Mouse (Mus musculus) T-helper 1 cell (primary cell): ENCODE measurements at regions not wholly inside any gene's neighbourhood (a gene's known extent, or its start where the extent isn't known, plus 50 kb on each side); places are given as distances from the start of the nearest gene placed in this dataset.

Experiments
- in situ Hi-C: fragments of 300-600 bp; cut with MboI, MseI; formaldehyde crosslinking; loops from one replicate; pipeline ENCODE4 v1.15.1; 2025; ENCODE audit warnings: high pct_unique_total_duplicates

DNA sequence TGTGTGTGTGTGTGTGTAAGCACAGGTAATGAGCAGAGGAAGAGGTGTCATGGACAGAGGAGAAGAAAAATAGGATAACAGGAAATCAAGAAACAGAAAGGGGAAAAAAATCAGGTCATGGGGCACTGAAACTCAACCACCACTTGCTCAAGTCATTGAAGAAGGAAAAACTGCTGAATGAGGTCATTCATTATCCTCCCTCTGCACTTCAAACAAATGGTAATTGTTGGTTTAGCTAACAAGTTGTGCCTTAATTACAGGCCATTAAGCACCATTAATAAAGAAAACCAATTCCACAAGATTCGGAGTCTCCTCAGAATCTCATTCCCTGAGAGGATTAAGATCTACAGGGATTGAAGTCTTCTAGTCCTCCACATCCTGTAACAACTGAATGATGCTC lies 266.5 kb upstream of the Trib2 start:
- in situ Hi-C loops = no loop called here

DNA sequence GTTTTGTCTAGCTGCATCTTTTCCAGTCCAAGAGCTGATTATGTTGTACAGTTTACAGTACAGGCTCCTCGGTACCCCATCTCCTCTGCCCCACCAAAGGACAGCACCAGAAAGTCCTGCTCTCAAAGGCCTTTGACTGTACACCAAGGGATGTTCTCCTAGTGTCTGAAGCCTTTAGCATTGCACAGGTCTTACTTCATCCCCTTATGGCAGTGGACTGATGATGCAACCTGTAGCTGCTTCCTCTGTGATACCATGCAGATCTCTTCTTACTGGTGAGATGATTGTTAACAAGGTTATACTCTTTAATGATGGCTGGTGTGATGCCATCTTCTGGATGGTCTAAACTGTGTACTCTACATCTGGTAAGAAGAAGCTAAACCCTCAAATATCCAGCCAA lies 260.5 kb upstream of the Trib2 start:
- in situ Hi-C loops = no loop called here

DNA sequence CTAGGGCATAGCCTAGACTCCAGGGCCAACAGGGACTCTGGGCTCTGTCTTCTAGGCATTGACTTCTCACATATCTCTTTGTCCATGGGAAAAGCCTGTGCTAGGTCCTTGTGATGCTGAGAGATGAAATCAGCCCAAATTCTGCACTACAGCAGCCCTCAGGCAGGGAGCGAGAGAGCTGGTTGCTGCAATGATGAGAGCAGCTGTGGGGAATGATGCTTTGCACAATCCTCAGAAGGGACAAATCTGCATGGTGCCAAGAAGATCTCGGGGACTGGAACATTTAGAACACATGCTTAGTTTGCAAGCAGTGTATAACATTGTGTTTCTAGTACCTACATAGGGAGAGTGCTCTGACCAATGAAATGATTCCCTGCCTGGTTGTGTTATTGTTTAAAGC lies 259.2 kb upstream of the Trib2 start:
- in situ Hi-C loops = no loop called here

DNA sequence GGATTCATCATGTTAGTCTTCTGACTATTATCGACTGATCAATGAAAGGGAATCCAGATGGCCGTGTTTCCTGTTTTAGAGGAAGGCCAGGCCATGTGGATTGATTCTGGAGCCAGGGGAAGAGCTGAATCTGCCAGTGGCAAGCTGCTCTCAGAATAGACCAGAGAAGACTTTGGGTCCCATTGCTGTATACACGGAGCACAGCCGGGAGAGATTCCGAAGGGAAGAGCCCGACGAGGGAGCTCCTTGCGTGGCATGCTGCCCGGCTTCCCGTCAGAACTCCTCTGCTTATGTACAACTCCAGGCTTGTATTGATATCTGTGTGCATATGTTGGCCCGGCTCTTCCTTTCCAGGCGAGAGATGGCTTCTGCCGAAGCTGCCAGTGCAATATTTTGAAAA lies 252.2 kb upstream of the Trib2 start:
- in situ Hi-C loops = no loop called here

DNA sequence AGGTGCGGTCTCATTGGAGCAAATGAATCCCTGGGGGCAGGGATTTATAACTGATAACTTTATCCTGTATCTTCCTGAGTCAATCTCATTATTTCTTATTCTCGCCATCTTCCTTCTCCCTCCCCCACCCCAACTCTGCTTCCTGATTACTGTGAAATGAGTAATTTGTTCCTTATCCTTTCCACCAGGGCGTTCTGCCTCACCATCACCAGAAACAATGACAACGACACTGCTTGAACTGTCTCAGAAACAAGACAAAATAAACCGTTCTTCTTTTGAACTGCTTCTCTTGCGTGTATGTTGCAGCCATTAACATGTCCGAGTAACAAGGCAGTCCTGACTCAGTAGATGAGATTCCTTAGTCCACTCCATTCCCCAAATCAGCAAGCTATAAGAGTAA lies 246.0 kb upstream of the Trib2 start:
- in situ Hi-C loops = no loop called here

DNA sequence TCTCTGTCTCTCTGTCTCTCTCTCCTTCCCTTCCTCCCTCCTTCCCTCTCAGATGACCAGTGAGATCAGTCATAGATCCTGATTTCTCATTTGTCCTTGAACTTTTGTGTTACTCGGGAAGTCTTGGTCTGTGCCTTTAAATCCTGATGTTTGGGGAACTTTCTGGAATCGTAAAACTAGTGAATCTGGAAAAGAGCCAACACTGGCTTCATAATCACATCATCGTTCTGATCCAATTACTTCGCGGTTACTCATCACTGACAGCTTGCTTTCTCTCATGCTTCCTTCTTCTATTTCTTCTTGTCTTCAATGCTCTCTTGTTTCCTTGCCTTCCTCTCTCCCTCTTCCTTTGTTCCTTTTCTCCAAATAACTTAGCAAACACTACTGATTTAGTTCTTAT lies 243.7 kb upstream of the Trib2 start:
- in situ Hi-C loops = no loop called here

DNA sequence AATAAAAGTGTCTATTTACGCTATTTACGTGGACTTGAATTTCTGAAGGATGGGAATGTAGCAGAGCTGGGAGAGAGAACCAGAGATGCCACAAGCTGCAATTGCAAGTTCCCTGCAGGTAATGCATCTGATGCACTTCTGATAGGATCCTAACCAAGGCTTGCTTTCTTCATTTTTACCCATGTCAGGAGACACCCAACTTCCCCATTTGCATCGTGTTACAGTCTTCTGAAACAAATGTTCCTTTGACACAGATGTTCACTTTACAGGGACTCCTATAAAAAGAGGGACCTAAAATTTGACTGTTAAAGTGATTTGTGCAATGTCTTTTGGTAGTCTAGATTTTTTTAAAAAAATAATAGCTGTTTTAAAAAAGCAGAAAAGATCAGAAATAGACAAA lies 241.5 kb upstream of the Trib2 start:
- in situ Hi-C loops = no loop called here

DNA sequence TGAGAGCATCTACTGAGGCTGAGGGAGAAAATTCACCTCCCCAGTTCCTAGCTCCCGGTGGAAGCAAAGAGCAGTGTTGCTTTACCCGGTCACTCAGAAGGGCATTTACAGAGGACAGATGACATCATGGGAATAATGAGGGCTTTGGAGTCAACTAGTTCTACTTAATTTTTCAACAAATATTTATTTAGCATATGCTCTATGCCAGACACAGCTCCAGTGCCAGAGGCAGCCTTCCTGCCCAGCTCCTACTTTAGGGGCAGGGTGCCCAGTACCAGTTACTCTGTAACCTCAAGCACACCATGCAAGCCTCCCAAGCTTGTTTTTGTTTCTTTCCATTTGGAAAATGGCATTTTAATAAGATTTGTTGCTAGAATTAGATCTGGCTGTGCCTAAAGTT lies 240.1 kb upstream of the Trib2 start:
- in situ Hi-C loops = no loop called here

DNA sequence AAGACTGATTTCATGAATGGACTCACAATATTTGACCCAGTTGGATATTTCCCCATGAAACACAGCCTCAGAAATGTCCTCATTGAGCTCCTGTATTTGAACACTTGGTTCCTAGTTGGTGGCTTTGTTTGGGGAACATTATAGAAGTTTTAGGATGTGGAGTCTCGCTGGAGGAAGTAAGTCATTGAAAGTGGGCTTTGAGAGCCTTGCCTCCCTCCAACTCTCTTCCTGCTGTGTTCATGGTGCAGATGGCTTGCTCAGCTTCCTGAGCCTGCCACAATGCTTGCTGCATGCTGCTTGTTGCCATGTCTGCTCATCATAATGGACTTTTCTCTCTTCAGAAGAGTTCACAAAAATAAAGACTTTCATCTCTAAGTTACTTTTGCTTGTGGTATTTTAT lies 239.5 kb upstream of the Trib2 start:
- in situ Hi-C loops = no loop called here

DNA sequence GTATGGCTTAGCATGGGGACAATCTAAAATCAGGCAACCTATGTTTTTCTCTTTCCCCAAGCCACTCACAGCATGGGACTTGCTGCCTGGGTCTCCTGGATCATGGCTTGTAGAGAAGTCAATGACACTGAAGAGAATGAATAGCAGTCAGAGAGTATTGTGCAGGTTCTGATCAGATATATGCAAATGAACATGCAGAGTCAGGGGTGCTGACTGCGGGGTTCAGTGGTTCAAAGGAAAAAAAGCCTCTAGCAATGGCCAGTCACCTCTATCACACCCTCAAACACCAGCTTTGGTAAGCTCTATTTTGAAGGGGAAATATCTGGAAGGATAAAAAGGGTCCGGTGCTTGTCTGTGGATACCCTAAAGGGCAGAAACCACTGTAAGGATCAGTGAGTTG lies 237.9 kb upstream of the Trib2 start:
- in situ Hi-C loops = no loop called here

DNA sequence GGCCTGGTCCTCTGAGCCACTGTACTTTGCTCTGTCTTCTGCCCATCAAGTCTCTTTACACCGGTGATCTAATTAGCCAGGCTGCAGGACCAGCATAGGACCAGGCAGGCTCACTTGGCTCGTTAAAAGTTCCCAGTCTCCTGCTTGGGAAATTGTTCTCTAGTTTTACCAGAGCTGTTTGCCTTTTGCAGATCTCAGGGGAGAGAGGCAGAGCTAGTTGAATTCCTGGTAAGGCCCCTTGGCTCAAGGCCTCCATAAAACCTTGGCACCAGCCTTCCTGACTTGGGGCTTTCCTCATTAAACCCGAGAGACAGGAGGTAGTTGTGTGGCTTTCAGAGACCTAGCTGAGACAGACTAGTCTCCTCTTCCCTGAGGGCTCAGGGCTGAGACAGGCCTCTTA lies 237.0 kb upstream of the Trib2 start:
- in situ Hi-C loops = no loop called here

DNA sequence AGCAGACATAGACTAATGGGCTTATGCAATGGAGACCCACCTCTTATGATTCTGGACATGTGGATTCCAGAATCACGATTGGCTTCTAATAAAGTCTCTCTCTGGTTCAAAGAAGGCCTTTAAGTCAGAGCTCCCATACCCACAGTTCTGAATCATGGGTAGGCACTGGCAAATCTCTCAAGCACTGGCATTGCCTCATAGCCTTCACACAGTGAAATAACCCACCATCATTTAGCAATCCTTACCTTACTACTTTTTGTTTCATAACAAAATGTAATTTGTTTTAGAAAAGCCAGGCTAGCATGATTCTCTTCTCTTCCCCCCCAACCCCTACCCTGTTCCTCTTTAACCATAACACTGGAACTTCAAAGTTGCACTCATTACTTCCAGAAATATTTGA lies 236.3 kb upstream of the Trib2 start:
- in situ Hi-C loops = no loop called here

DNA sequence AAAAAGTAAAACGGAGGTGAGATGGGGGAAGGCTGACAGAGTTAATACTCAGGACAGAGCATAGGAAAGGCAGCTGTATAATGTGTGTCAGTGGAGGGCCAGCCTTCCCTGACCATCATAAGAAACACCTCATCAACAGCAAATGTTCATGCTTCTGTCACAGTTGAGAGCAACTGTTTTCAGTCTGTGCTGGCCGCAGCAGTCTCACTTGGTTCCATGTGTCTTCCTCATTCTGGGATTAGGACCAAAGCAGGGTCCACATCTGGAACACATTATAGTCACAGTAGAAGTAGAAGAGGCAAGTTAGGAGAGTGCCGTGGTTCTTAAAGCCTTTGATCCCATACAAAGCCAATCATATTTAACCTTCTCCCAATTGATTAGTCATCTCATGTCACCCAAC lies 235.6 kb upstream of the Trib2 start:
- in situ Hi-C loops = no loop called here

DNA sequence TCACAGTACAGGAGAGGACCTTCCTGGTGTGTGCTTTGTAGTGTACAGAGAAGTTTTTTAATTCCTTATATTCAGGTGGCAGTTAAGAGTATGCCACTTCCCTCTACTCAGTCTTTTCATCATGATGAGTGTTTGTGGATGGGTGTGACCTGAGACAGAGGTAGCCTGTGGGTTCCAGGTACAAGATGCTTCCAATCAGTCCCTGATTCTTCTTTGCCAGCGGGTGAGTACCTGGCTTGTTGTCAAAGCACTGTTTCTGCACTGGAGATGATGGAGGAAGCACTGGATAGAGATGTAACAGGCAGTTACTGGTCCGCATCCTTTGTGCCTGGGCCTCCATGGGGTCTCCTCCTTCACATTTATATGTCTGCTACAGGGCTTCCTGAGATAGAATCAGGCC lies 234.7 kb upstream of the Trib2 start:
- in situ Hi-C loops = no loop called here

DNA sequence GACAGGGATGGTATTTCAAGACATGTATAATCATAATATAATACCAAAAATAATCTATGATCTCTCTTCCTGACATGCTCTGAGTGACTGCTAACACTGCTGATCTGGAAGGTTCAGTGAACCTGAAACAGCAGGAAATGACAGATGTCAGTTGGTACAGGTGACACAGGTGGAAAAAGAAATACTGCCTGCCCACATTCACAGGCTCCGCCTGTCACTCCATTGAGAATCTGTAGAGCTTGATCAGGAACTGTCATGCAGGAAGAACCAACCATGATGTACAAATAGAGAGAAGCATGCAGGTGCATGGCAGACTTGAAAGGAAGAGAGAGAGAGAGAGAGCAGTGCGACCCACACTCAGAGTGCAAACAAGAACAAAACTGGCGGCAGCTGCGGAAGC lies 232.8 kb upstream of the Trib2 start:
- in situ Hi-C loops = no loop called here

DNA sequence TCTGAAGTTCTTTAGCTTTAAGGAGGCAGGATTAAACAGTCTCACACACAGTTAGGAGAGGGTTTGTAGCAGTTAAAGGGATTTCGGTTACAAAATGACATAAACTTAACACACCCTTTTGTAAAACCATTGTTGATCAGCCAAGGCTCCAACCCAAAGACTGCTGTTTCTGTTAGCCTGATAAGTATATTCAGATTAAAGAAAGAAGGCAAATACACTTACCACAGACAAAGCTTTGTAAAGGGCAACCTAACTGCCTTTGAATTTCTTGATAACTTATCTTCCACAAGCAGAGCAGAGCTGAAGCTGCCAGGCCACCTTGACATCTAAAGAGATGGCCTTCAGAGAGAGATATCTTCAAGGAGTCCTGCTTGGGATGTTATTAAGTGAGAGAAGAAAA lies 229.9 kb upstream of the Trib2 start:
- in situ Hi-C loops = no loop called here

DNA sequence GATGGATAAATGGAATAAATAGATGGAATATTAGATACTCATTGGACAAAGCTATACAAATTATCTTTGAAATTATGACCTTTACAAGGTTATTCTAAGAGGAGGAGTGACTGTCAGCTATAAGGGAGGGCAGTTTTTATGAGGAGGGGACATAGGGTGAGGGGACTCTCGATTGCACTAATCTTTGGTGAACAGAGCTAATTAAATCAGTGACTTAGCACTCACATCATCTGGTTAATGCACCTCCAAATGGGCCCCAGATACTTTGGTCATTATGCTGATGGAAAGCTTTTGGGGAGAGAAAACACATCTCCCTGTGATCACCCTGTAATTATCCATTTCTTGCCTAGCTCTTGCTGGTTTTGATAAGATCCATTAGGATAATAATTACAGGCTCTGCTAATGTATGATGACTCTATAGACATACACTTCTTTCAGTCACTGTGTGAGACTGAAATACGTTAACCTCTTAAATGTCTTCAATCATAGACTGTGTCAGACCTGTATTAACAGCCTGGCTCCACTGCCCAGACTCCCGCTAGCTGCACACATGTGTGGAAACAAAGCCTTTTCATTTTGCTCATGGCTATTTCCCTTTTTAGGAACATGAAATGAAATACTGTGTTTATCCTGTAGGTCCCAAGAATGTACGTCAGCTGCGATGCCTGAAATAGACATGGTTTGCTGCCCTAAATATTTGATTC lies 229.2 kb upstream of the Trib2 start:
- in situ Hi-C loops = no loop called here

DNA sequence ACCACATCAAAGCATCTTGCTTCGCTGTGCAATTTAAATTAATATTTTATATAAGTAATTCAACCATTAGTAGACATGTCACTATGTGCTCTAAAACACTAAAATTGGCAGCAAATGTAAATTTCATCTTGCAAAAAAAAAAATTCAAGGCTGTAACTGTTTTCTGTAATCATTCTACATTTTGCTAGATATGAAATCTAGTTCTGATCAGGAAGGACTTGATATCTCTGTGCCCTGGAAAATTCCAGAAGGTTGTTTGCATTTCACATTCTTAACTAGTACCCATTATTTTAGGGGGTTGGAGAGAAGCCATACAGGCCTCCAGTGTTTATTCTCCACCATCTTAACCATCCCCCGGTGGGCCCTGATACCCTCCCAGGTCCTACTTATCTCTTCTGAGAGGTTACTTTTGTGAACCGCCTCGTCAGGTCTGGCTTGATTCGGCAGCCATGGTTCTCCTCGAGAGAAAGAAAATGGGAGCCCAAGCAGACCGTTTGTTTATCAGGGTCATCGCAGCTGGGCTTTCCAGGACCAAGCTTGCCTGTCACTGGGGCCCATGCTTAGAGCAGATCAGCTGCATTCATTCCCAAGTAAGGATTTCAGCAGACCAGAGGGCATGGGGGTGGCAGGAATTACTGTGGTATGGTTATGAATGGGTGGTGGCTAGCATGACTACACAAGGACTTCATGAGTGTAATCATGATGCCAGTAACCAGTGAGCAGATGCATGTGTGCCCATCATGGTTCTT lies 226.9 kb upstream of the Trib2 start:
- in situ Hi-C loops = no loop called here

DNA sequence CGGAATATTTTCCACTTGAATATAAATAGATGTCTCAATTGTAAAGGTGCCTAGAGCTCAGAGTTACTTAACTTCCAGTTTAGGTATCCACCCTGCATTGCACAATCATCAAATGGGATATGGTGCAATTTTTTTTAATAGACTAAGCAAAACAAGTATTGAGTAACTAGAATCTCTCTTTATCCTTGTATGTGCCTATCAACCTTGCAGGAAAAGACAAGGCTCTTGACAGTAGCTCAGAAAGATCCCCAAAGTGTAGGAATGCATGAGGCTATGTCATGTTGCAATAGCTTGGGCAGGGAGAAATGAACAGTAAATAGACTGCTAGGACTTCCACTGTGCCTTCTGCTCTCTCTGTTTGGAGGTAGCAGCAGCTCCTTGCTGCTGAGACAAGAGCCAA lies 225.6 kb upstream of the Trib2 start:
- in situ Hi-C loops = no loop called here

DNA sequence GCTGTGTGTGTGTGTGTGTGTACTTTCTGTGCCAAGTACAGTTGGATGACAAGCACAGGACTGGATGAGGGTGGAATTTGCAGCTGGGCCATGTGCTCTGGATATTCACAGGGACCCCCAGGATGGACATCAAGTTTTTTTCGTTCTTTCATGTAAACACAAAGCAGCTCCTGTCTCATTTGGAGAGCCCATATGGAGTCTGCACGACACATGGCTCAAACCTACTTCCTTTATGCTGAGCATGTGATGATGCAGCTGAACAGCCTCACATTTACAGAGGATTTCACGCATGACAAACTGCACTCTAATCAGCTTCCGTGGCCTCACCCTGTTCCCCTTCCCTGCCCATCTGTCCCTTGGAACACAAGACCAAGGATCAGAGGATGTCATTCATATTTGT lies 224.4 kb upstream of the Trib2 start:
- in situ Hi-C loops = no loop called here

DNA sequence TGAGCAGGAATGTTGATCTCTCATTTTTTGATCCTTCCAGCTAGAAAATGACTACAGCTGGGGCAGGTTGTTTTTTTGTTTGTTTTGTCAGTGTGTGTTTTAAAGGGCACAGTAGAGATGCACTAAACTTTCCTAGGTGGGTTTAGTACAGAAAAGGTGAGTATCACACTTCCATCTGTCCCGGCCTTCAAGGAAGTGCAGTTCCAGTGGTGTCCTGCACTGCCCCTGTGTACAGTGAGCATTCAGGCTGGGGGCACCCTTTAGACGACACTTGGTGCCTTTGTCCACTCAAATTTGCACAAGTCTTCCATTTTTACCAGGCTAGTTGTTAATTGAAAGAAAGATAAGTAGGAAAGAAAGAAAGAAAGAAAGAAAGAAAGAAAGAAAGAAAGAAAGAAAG lies 218.8 kb upstream of the Trib2 start:
- in situ Hi-C loops = no loop called here

DNA sequence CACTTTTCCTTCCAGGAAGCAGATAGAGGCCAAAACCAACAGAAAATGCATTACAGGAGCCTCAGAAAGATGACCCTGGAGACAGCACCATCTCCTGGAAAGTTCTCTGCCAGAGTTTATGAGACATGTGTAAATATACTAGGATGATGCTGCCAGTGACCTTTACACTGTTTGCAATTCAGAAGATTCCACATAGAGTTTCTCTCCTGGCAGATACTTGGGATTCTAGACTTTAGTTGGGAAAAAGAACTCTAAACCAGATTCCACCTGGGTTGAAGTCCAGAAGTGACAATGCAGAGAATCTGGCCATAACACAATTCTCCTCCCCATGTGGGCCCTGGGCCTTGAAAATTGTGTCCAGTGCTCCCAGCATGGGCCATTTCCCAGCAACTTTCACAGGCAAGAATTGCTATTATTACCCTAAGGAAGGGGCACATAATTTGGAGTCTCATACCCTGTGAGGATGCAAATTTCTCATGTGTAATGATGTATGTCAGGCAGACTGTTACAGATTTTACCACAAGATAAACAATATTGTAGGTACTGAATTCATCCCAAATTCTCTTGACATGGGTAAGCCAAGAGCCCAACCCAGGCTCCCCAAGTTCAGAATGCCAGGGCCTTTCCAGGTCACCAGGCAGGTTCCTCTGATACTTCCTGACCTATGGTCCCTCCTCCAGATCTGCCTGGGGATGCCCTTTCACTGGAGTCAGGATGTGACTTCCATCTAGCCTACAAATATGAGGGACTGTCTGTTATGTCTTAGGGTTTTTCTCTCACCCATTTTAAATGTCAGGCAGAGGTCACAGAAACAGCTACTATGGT lies 218.2 kb upstream of the Trib2 start:
- in situ Hi-C loops = no loop called here

DNA sequence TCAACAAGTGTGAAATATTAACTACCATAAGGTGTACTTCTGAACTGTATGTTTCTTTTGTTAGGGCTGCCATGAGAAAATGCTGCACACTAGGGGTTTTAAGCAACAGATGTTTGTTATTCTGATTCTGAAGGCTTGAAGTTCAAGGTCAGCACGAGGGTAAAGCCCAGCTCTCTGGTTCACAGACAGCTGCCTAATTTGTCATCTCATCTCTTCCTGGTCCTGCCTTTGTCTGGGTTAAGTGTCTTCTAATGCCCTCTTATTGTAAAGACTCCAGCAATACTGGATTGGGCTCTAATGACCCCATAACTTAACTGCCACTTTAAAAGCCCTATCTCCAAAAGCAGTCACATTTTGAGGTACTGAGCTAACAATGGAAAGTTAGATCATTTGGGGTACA lies 209.9 kb upstream of the Trib2 start:
- in situ Hi-C loops = no loop called here
